Mouse (Mus musculus) kidney, adult 2 months (tissue): ENCODE data around the gene Actbl2. TPM values are rescaled to one million over a fixed set of nuclear protein-coding genes. Genes with fewer than 3 reads are reported as not detected.

Source experiments
- DNase-seq: peaks from one replicate; pipeline ENCODE4 v3.0.0; 2021
- H3K27ac ChIP-seq: fragments of 200-500 bp; 2 replicates; pipeline ENCODE4 v1.5.1; 2012; ENCODE audit warnings: low read depth, low read length, control low read depth, inconsistent platforms; ENCODE audit not compliant: insufficient read depth
- H3K27me3 ChIP-seq: fragments of 200-500 bp; replicated peaks from 2 replicates; pipeline ENCODE4 v1.6.1; 2012; ENCODE audit warnings: mild to moderate bottlenecking, moderate library complexity, low read length, inconsistent platforms; ENCODE audit not compliant: control insufficient read depth, insufficient read depth
- H3K36me3 ChIP-seq: fragments of 200-500 bp; 2 replicates; pipeline ENCODE4 v1.6.1; 2012; ENCODE audit warnings: mild to moderate bottlenecking, moderate library complexity, low read length, inconsistent platforms; ENCODE audit not compliant: control insufficient read depth, insufficient read depth
- H3K4me1 ChIP-seq: fragments of 200-500 bp; 2 replicates; pipeline ENCODE4 v1.6.1; 2011; ENCODE audit warnings: low read length; ENCODE audit not compliant: control insufficient read depth, insufficient read depth
- H3K4me3 ChIP-seq: fragments of 200-500 bp; 2 replicates; pipeline ENCODE4 v1.5.1; 2011; ENCODE audit warnings: mild to moderate bottlenecking, low read depth, low read length, control low read depth; ENCODE audit not compliant: insufficient read depth
- CTCF ChIP-seq: fragments of 200-500 bp; conservative IDR thresholded peaks from 2 replicates; pipeline ENCODE4 v1.5.1; 2011; ENCODE audit warnings: low read depth, mild to moderate bottlenecking, control low read depth, low read length, moderate library complexity, mixed read lengths; ENCODE audit not compliant: insufficient read depth, insufficient read length
- POLR2A ChIP-seq: fragments of 200-500 bp; IDR thresholded peaks from one replicate; pipeline ENCODE4 v1.6.1; 2011; ENCODE audit warnings: low read depth, low read length, control low read depth
- WGBS: fragments of 180-500 bp; shearing (Covaris S2); methylation state at CpG from one replicate; pipeline ENCODE4 v1.1.7; 2018; 5-methylcytosine and 5-hydroxymethylcytosine counted together
- polyA plus RNA-seq: library from polyadenylated mRNA; depleted of rRNA; stranded (reverse); fragments of >200 nt; gene quantifications from 2 replicates; pipeline ENCODE4 v1.2.3, GENCODE M21; 2012

Actbl2 gene
- polyA plus RNA-seq, 1 experiment: not detected

GRCm38 (mm10) chr13:111293478-111293877, 38.7 kb downstream of the Actbl2 start:
- 60% methylated on average over 2 of the region's 2 CpGs for WGBS
- no peak overlapping the region for H3K4me3 ChIP-seq
- H3K27ac ChIP-seq: no peak overlapping the region
- H3K36me3 ChIP-seq: no peaks in the 10 kb centered on the region
- DNase-seq: peak; percentile 11
- H3K27me3 ChIP-seq: no peaks in the 10 kb centered on the region
- TF ChIP-seq POLR2A (no peak), CTCF (no peak)
- no peaks in the 10 kb centered on the region for H3K4me1 ChIP-seq

- no peak overlapping the region for H3K27ac ChIP-seq
- DNase-seq: no peak
- no peaks in the 10 kb centered on the region for H3K27me3 ChIP-seq
- no peaks in the 10 kb centered on the region for H3K4me1 ChIP-seq
- no peak overlapping the region for H3K4me3 ChIP-seq
- TF ChIP-seq POLR2A (no peak), CTCF (no peak)
- H3K36me3 ChIP-seq: no peaks in the 10 kb centered on the region
- 87% methylated on average over 4 of the region's 4 CpGs for WGBS
These were observed 40.2 kb downstream of the Actbl2 start for GRCm38 (mm10) chr13:111294965-111295494.

- WGBS: 70% methylated on average over 5 of the region's 5 CpGs
- no peak overlapping the region for H3K4me3 ChIP-seq
- H3K27ac ChIP-seq: no peak overlapping the region
- H3K36me3 ChIP-seq: no peaks in the 10 kb centered on the region
- no peaks in the 10 kb centered on the region for H3K27me3 ChIP-seq
- DNase-seq: no peak
- TF ChIP-seq CTCF: no peak
- TF ChIP-seq POLR2A: no peak
- H3K4me1 ChIP-seq: no peaks in the 10 kb centered on the region
These were observed 41.2 kb downstream of the Actbl2 start for GRCm38 (mm10) chr13:111296029-111296428.

- Histone ChIP-seq H3K4me1 (no peaks in the 10 kb centered on the region), H3K27ac (no peak overlapping the region), H3K27me3 (no peaks in the 10 kb centered on the region), H3K4me3 (no peak overlapping the region), H3K36me3 (no peaks in the 10 kb centered on the region)
- 86% methylated on average over 6 of the region's 6 CpGs for WGBS
- TF ChIP-seq POLR2A (no peak), CTCF (no peak)
- DNase-seq: no peak
These were observed 42.8 kb downstream of the Actbl2 start for GRCm38 (mm10) chr13:111297614-111298013.

GRCm38 (mm10) chr13:111299145-111299713, 44.4 kb downstream of the Actbl2 start:
- WGBS: 80% methylated on average over 8 of the region's 8 CpGs
- H3K27me3 ChIP-seq: no peaks in the 10 kb centered on the region
- TF ChIP-seq CTCF (no peak), POLR2A (no peak)
- no peak for DNase-seq
- no peaks in the 10 kb centered on the region for H3K36me3 ChIP-seq
- H3K4me3 ChIP-seq: no peak overlapping the region
- H3K27ac ChIP-seq: no peak overlapping the region
- no peaks in the 10 kb centered on the region for H3K4me1 ChIP-seq

GRCm38 (mm10) chr13:111300846-111301245, 46.0 kb downstream of the Actbl2 start:
- Histone ChIP-seq H3K27me3 (no peaks in the 10 kb centered on the region), H3K4me3 (no peak overlapping the region), H3K36me3 (no peaks in the 10 kb centered on the region), H3K4me1 (no peaks in the 10 kb centered on the region), H3K27ac (no peak overlapping the region)
- WGBS: 94% methylated on average over 3 of the region's 3 CpGs
- no peak for DNase-seq
- no peak for TF ChIP-seq CTCF
- no peak for TF ChIP-seq POLR2A

- no peaks in the 10 kb centered on the region for H3K4me1 ChIP-seq
- no peaks in the 10 kb centered on the region for H3K36me3 ChIP-seq
- TF ChIP-seq POLR2A (no peak), CTCF (no peak)
- H3K27ac ChIP-seq: no peak overlapping the region
- H3K27me3 ChIP-seq: no peaks in the 10 kb centered on the region
- DNase-seq: no peak
- H3K4me3 ChIP-seq: no peak overlapping the region
- WGBS: 63% methylated on average over 2 of the region's 2 CpGs
These were observed 46.6 kb downstream of the Actbl2 start for GRCm38 (mm10) chr13:111301431-111301830.
